Comparison of ENCODE assay signal across 17 mouse cellular contexts in genomic region chr2:19269955-19270354, GRCm38 (mm10).
DNase-seq lines count a peak whose midpoint lies in the region; ATAC-seq and TF ChIP-seq lines count a peak whose summit lies in the region.
"Had no signal": no experiment of that assay in that cellular context is flagged by ENCODE, and none has a peak within 500 bp of the region (broad histone marks: within the 10 kb centered on the region; RNA-seq: fewer than 3 reads in every experiment).

No protein-coding gene starts in this region.

- no peak overlapping the region for H3K27ac ChIP-seq in heart, postnatal 0 days (ENCODE audit: low read depth)
- no peak overlapping the region for H3K27ac ChIP-seq in liver, postnatal 0 days (ENCODE audit: low read depth)
- H3K27ac ChIP-seq in liver, embryonic 12.5 days, result no peak overlapping the region
- H3K27ac ChIP-seq in bone marrow, adult 2 months (ENCODE audit: control insufficient read depth, insufficient read depth, low read depth, low read length, poor library complexity), result no peak overlapping the region
- H3K27ac ChIP-seq: limb, embryonic 10.5 days; lung, embryonic 15.5 days; midbrain, embryonic 13.5 days had no signal

- TF ChIP-seq CTCF in heart, postnatal 0 days (IDR thresholded peaks at IDR 0.05; ENCODE audit: low read depth), result peak; percentile 33; the same call in 1 of the 2 replicates
- peak; percentile 37; the same call in 1 of the 2 replicates for TF ChIP-seq CTCF in liver, postnatal 0 days (IDR thresholded peaks at IDR 0.05; ENCODE audit: low read depth)
- peak; percentile 26; the same call in 1 of the 2 replicates for TF ChIP-seq CTCF in bone marrow, adult 2 months (IDR thresholded peaks at IDR 0.05; ENCODE audit: control insufficient read depth, insufficient read depth, low read length)

- H3K27me3 ChIP-seq in heart, postnatal 0 days (ENCODE audit: control insufficient read depth, insufficient read depth, low read length), result no peaks in the 10 kb centered on the region
- H3K27me3 ChIP-seq in liver, postnatal 0 days (ENCODE audit: insufficient read depth, low read length), result no peaks in the 10 kb centered on the region
- no peaks in the 10 kb centered on the region; the same call in 1 of the 2 replicates for H3K27me3 ChIP-seq in liver, embryonic 12.5 days (replicated peaks)

- TF ChIP-seq POLR2A in bone marrow, adult 2 months (IDR thresholded peaks at IDR 0.05; ENCODE audit: borderline replicate concordance, control insufficient read depth, low read depth, low read length), result no peak

- no peak for TF ChIP-seq EP300 in heart, postnatal 0 days (IDR thresholded peaks at IDR 0.05; ENCODE audit: low read depth)
- TF ChIP-seq EP300 in liver, postnatal 0 days (IDR thresholded peaks at IDR 0.05; ENCODE audit: low read depth), result no peak

- ATAC-seq in CD4-positive, CD25-positive, alpha-beta regulatory T cell, adult 4 months, result no peak
- no peak for ATAC-seq in heart, postnatal 0 days (ENCODE audit: insufficient read depth, low read depth)
- ATAC-seq in liver, postnatal 0 days, result no peak
- no peak for ATAC-seq in liver, embryonic 12.5 days
- ATAC-seq: forebrain, embryonic 16.5 days; hindbrain, embryonic 16.5 days; midbrain, embryonic 13.5 days had no signal

- H3K9ac ChIP-seq in heart, postnatal 0 days (replicated peaks; ENCODE audit: low read depth, low read length), result no peak overlapping the region
- no peak overlapping the region for H3K9ac ChIP-seq in liver, postnatal 0 days (replicated peaks)
- no peak overlapping the region for H3K9ac ChIP-seq in liver, embryonic 12.5 days
- H3K9ac ChIP-seq: lung, embryonic 15.5 days; midbrain, embryonic 13.5 days had no signal

- peak; percentile 5 for DNase-seq in CD4-positive, CD25-positive, alpha-beta regulatory T cell, adult 2 months (ENCODE audit: low read depth, low spot score)
- no peak for DNase-seq in heart, postnatal 0 days (ENCODE audit: low spot score)
- no peak for DNase-seq in heart, postnatal 36 days
- DNase-seq in liver, postnatal 0 days, result no peak
- no peak for DNase-seq in frontal cortex, postnatal 25 days (ENCODE audit: low spot score in 2 of 2)
- DNase-seq: cerebellum, adult 9-11 months; gastrocnemius, postnatal 25 days; right cerebral cortex, postnatal 25 days; thymus, postnatal 25 days had no signal

- no peaks in the 10 kb centered on the region for H3K36me3 ChIP-seq in heart, postnatal 0 days (replicated peaks; ENCODE audit: control insufficient read depth, insufficient read depth, low read length)
- no peaks in the 10 kb centered on the region for H3K36me3 ChIP-seq in liver, postnatal 0 days (replicated peaks; ENCODE audit: insufficient read depth, low read length)
- H3K36me3 ChIP-seq in liver, embryonic 12.5 days, result no peaks in the 10 kb centered on the region
- H3K36me3 ChIP-seq: limb, embryonic 10.5 days; lung, embryonic 15.5 days; midbrain, embryonic 13.5 days had no signal

- no peaks in the 10 kb centered on the region for H3K9me3 ChIP-seq in heart, postnatal 0 days (replicated peaks; ENCODE audit: control insufficient read depth, low read length)
- H3K9me3 ChIP-seq in liver, postnatal 0 days (ENCODE audit: low read length), result no peaks in the 10 kb centered on the region
- no peaks in the 10 kb centered on the region for H3K9me3 ChIP-seq in liver, embryonic 12.5 days (replicated peaks)
- H3K9me3 ChIP-seq: limb, embryonic 10.5 days; lung, embryonic 15.5 days; midbrain, embryonic 13.5 days had no signal

- no peaks in the 10 kb centered on the region for H3K4me1 ChIP-seq in heart, postnatal 0 days (ENCODE audit: control insufficient read depth, insufficient read depth)
- no peaks in the 10 kb centered on the region for H3K4me1 ChIP-seq in liver, postnatal 0 days (ENCODE audit: insufficient read depth)
- H3K4me1 ChIP-seq in liver, embryonic 12.5 days, result no peaks in the 10 kb centered on the region
- H3K4me1 ChIP-seq in bone marrow, adult 2 months (ENCODE audit: control insufficient read depth, insufficient read depth, low read length), result no peaks in the 10 kb centered on the region; the same call in 1 of the 2 replicates
- H3K4me1 ChIP-seq: limb, embryonic 10.5 days; lung, embryonic 15.5 days; midbrain, embryonic 13.5 days had no signal

- intact Hi-C loops in heart, postnatal 36 days (cut with DNase I), result loop anchor here (10.0 kb wide), 3 partner anchors 275 to 915 kb away; partner anchors contain the start of genes 4930426L09Rik and Pip4k2a

- 29% methylated on average over 5 of the region's 5 CpGs for WGBS in heart, postnatal 0 days
- 46% methylated on average over 5 of the region's 5 CpGs for WGBS in liver, postnatal 0 days (ENCODE audit: insufficient replicate concordance)
- 42% methylated on average over 5 of the region's 5 CpGs for WGBS in liver, embryonic 12.5 days (ENCODE audit: insufficient replicate concordance)
- 65% methylated on average over 5 of the region's 5 CpGs for WGBS in bone marrow, adult 2 months

- H3K4me2 ChIP-seq in heart, postnatal 0 days (ENCODE audit: low read depth, low read length), result no peak overlapping the region
- no peak overlapping the region for H3K4me2 ChIP-seq in liver, postnatal 0 days (ENCODE audit: low read depth, low read length)
- no peak overlapping the region for H3K4me2 ChIP-seq in liver, embryonic 12.5 days
- H3K4me2 ChIP-seq: lung, embryonic 15.5 days; midbrain, embryonic 13.5 days had no signal

- no peak overlapping the region for H3K4me3 ChIP-seq in heart, postnatal 0 days (ENCODE audit: low read depth, low read length)
- no peak overlapping the region for H3K4me3 ChIP-seq in liver, postnatal 0 days (ENCODE audit: low read depth, low read length)
- no peak overlapping the region for H3K4me3 ChIP-seq in liver, embryonic 12.5 days
- no peak overlapping the region for H3K4me3 ChIP-seq in bone marrow, adult 2 months (replicated peaks; ENCODE audit: control insufficient read depth, low read depth, low read length)
- H3K4me3 ChIP-seq: limb, embryonic 10.5 days; lung, embryonic 15.5 days; midbrain, embryonic 13.5 days had no signal
